Mouse (Mus musculus): ENCODE measurements around the gene Krt39. TPM values are rescaled to one million over a fixed set of nuclear protein-coding genes. Genes with fewer than 3 reads are reported as not detected.
A peak's percentile ranks its signal among the peaks of the same experiment; 100 is the strongest.

Krt39 gene
- polyA plus RNA-seq (2021), result 0.08 TPM

DNA sequence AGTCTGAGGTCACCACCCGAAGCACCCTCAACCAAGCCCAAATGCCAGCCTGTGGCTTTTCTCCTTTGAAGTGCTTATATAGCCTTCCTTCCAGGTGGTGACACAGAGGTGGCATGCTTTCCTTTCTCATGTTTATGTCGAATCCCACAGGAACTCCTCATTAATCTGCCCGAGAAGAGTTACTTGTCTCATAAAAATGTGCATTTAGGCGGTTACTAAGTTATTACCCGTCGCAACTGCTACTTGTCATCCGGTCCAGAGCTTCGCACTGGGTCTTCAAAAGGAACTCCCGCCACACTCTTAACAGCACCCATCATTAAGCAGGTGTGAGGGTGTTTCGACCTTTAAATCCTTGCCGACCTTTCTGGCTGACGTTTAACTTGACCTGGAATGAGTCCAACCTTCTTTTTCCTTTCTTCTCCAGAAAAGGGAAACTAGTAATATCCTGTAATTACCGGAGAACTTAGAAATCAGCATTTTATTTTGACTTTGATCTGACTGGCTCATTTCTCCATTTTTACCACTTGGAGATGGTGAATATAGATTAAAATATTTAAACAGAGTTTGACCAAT is at the start of gene Krt39:
Gene Krt39, minus strand, starts transcription at position 51 of the 573 bp plus-strand sequence.
- in situ Hi-C loops (cut with MboI; ENCODE audit: low pct_unique_long_range_greater_than_20kb), result no loop called here

DNA sequence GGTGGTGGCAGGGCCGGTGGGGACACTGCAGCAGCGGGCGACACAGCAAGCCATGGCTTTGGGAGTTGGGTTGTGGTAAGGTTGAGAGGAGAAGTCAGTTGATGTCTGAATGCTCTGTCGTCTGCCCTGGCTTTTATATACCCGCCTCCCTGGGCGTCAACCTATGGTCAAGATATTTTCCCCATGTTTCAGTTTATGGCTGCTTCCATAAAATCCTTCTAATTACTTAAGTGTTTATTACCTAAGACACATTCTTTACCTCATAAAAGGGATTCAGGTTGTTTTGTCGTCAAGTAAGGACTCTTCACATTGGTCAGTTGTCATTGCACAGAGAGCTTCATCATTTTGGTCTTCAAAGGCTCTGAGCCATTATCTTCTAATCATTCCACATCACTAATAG is 45.4 kb upstream of the Krt39 start, which contains the start of gene Krtap3-1:
Gene Krtap3-1, minus strand, starts transcription at position 101 of the 400 bp plus-strand sequence.
- in situ Hi-C loops (cut with MboI; ENCODE audit: low pct_unique_long_range_greater_than_20kb), result no loop called here
- no peak for TF ChIP-seq CTCF (IDR thresholded peaks at IDR 0.05)
- ChIA-PET POLR2A (interaction anchor here (0.6 kb wide), 1 partner anchor 591 kb away, joined by 3 read pairs; no protein-coding TSS in a partner anchor), CTCF (interaction anchor here (1.0 kb wide), 1 partner anchor 8 kb away, joined by 3 read pairs; no protein-coding TSS in a partner anchor)
- ATAC-seq, result no peak
- no peak for DNase-seq (ENCODE audit: low read depth, low spot score)
- H3K27me3 ChIP-seq, result no peaks in the 10 kb centered on the region

More for the DNA sequence above, at the start of gene Krt39:
- ChIA-PET CTCF (interaction anchor here (1.7 kb wide), 1 partner anchor 18 kb away, joined by 4 read pairs; no protein-coding TSS in a partner anchor), POLR2A (interaction anchor here (0.5 kb wide), 2 partner anchors 16 to 19 kb away, joined by 3 read pairs; no protein-coding TSS in a partner anchor)
- TF ChIP-seq CTCF (IDR thresholded peaks at IDR 0.05), result no peak
- H3K27me3 ChIP-seq, result no peaks in the 10 kb centered on the region
- DNase-seq (ENCODE audit: low read depth, low spot score), result no peak
- no peak for ATAC-seq

DNA sequence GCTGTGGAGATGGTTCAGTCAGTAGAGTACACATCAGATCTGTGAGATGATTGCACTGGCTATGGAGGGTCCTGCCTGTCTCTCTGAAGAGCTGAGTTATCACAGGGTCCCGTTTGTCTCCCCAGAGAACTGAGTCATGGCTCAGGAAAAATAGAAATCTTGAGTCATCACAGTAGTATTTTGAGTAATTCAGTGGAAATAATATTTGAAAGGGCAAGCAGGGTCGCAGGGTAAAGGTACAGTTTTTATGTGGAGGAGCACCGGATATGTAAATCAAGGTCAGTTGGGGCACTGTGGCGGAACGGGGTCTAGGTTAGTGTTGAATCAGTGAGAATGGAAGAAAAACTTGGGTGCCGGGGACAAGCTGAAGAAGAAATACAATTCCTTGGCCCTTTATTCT is 41.4 kb upstream of the Krt39 start:
- in situ Hi-C loops (cut with MboI; ENCODE audit: low pct_unique_long_range_greater_than_20kb), result no loop called here
- ATAC-seq (no peak), DNase-seq (ENCODE audit: low read depth, low spot score) (no peak)
- no peak for TF ChIP-seq CTCF (IDR thresholded peaks at IDR 0.05)
- ChIA-PET CTCF (interaction anchor here (0.8 to 1.5 kb wide), 3 partner anchors 9 to 46 kb away, joined by 3 read pairs; no protein-coding TSS in a partner anchor), POLR2A (interaction anchor here (1.4 kb wide), 1 partner anchor 10 kb away, joined by 3 read pairs; no protein-coding TSS in a partner anchor)
- H3K27me3 ChIP-seq, result no peaks in the 10 kb centered on the region

DNA sequence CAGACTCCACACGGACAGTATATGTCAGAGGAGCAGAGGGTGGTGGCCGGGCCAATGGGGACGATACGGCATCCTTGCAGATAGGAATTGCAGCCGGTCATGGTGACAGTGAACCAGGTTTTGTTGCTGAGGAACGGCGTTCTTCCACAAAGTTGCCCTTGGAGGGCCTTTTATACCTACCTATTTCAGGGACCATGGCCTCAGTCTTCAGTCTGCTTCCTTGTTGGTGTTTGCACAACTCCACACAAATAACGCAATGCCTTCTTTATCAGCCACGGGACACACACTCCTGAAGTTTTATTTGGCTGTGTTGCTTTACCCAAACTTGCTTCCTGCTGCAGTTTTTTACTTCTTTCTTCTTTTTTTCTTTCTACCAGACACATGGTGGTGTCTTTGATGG is 38.2 kb upstream of the Krt39 start, which contains the start of gene Gm11939:
Gene Gm11939, minus strand, starts transcription at position 101 of the 400 bp plus-strand sequence.
- ATAC-seq (no peak), DNase-seq (ENCODE audit: low read depth, low spot score) (no peak)
- no peaks in the 10 kb centered on the region for H3K27me3 ChIP-seq
- ChIA-PET CTCF (interaction anchor here (1.8 kb wide), 1 partner anchor 14 kb away, joined by 4 read pairs; no protein-coding TSS in a partner anchor), POLR2A (no interaction called here)
- no peak for TF ChIP-seq CTCF (IDR thresholded peaks at IDR 0.05)
- in situ Hi-C loops (cut with MboI; ENCODE audit: low pct_unique_long_range_greater_than_20kb), result no loop called here

DNA sequence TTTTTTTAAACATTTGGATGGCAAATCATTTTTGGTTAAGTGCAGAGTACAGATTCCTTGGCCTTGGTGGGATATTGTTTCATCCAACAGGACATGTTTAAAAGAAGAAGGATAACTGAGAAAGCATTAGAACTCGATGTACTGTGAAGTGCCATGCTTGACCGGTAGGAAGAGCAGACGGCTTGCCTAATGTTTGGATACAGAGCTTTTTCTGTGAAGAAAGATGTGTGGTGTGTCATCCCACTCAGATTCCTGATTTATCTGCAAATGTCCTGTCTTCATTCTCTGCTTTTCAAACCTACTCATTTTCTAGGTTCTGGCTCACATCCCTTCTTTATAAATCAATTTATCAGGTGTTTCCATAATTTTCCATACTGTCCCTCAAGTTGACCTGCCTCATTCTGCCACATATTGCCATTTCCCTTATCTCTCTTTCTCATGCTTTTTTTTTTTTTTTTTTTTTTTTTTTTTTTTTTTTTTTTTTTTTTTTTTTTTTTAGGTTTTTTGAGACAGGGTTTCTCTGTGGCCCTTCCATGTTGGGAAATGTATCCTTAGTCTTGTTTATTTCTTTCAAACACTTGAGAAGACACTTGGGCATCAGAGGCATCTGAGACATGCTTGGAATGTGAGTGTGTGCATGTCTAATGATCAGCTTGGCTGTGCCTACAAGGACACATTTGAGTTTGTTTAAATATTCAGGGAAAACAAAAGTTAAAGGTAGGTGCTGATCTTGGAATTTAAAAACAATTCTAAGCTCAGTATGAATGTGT is 37.0 kb upstream of the Krt39 start:
- DNase-seq (ENCODE audit: low read depth, low spot score) (no peak), ATAC-seq (peak; percentile 74)
- CTCF ChIA-PET, result interaction anchor here (0.9 kb wide), 1 partner anchor 9 kb away, joined by 3 read pairs; the partner anchor contains the start of gene Krtap3-1
- in situ Hi-C loops (cut with MboI; ENCODE audit: low pct_unique_long_range_greater_than_20kb), result no loop called here
- no peak for TF ChIP-seq CTCF (IDR thresholded peaks at IDR 0.05)
- POLR2A ChIA-PET, result no interaction called here
- no peaks in the 10 kb centered on the region for H3K27me3 ChIP-seq

DNA sequence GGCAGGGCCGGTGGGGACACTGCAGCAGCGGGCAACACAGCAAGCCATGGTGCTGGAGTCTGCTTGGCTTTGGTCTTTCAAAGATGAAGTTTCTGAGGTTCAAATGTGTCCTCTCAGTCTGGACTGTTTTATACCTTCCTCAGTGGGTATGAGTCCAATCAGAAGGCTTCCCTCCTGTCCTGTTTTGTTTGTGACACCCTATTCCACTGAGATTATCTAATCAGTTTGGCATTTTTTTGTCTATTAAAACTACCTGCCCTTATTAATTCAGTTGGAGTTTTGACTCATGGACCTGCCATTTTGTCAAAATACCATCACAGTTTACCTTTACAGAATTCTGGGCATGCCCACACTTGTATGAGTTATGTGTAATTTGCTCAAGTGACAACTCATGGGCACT is 35.6 kb upstream of the Krt39 start, which contains the start of gene Krtap3-2:
Gene Krtap3-2, minus strand, starts transcription at position 101 of the 400 bp plus-strand sequence.
- CTCF ChIA-PET, result no interaction called here
- POLR2A ChIA-PET, result no interaction called here
- DNase-seq (ENCODE audit: low read depth, low spot score), result no peak
- no peaks in the 10 kb centered on the region for H3K27me3 ChIP-seq
- no peak for ATAC-seq
- TF ChIP-seq CTCF (IDR thresholded peaks at IDR 0.05), result no peak
- in situ Hi-C loops (cut with MboI; ENCODE audit: low pct_unique_long_range_greater_than_20kb), result no loop called here

DNA sequence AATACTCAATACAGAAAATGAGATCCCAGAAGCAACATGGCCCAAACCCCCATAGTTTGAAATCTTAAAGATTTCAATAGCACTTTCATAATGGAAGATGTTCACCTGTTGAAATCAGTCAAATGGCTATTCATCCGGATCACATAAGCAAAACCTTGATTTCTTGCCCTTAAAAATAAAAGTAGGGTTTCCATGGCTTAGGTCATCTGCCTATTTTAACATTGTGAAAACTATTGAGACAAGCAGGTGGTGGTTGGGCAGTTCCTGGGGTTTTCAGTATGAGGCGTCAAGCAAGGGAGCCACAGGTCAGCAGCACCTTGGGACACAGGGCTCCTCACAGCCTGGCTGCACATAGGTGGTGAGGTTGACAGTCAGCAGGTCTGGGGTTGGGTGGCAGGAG is 35.1 kb upstream of the Krt39 start:
- DNase-seq (ENCODE audit: low read depth, low spot score) (no peak), ATAC-seq (no peak)
- in situ Hi-C loops (cut with MboI; ENCODE audit: low pct_unique_long_range_greater_than_20kb), result no loop called here
- CTCF ChIA-PET, result no interaction called here
- POLR2A ChIA-PET, result no interaction called here
- no peak for TF ChIP-seq CTCF (IDR thresholded peaks at IDR 0.05)
- H3K27me3 ChIP-seq, result no peaks in the 10 kb centered on the region

DNA sequence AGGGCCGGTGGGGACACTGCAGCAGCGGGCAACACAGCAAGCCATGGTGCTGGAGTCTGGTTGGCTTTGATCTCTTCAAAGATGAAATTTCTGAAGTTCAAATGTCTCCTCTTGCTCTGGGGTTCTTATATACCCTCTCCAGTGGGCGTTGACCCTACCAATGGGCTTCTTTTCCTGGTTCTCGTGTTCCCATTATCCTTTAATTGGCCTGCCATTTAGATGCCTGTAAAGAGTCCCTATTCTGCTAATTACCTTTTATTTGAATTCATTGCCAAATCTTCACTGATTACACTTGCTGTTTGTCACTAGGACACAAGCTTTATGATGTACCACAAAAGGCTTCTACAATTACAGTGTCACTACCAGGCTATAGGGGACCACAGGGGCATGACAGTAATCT is 29.6 kb upstream of the Krt39 start, which contains the start of gene Krtap3-3:
Gene Krtap3-3, minus strand, starts transcription at position 101 of the 400 bp plus-strand sequence.
- in situ Hi-C loops (cut with MboI; ENCODE audit: low pct_unique_long_range_greater_than_20kb), result no loop called here
- CTCF ChIA-PET, result no interaction called here
- ATAC-seq (no peak), DNase-seq (ENCODE audit: low read depth, low spot score) (no peak)
- H3K27me3 ChIP-seq, result no peaks in the 10 kb centered on the region
- TF ChIP-seq CTCF (IDR thresholded peaks at IDR 0.05), result no peak
- POLR2A ChIA-PET, result no interaction called here

DNA sequence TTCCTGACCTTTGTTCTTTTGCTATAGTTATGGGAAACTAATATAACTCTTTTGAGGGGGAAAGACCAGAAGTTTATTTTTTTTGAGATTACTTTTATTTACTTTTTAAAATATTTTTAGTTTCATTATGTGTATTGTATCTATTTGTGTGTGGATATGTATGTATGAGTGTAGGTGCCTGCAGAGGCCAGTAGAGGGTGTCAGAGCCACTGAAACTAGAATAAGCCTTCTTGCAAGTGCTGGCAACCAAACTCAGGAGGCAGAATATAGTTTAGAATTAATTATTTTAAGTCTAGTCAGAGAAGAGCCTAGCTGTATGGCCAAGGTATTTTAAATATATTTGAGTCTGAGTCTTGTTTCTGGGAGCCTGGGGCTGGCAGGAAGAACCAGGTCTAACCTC is 26.8 kb upstream of the Krt39 start:
- in situ Hi-C loops (cut with MboI; ENCODE audit: low pct_unique_long_range_greater_than_20kb), result no loop called here
- no peak for ATAC-seq
- ChIA-PET CTCF (interaction anchor here (0.8 kb wide), 1 partner anchor 9 kb away, joined by 3 read pairs; no protein-coding TSS in a partner anchor), POLR2A (no interaction called here)
- no peak for DNase-seq (ENCODE audit: low read depth, low spot score)
- no peaks in the 10 kb centered on the region for H3K27me3 ChIP-seq
- no peak for TF ChIP-seq CTCF (IDR thresholded peaks at IDR 0.05)

DNA sequence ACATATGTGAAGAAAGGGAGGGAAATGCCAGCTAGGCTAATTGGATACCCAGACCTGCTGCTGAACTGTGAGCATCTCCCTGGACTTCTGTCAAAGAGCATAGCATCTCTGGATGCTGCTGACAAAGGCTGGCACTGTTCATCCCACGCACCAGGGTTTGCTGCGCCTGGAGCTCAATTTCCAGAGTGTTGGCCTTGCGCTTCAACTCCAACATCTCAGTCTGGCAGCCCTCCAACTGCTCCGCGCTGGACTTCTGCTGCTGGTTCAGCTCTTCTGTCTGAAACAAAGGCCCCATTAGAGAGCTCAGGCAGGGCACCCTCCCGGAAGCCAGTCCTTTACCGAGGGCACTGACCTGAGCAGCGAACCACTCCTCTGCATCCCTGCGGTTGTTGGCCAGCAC is 18.6 kb upstream of the Krt39 start:
- in situ Hi-C loops (cut with MboI; ENCODE audit: low pct_unique_long_range_greater_than_20kb), result no loop called here
- TF ChIP-seq CTCF (IDR thresholded peaks at IDR 0.05), result no peak
- DNase-seq (ENCODE audit: low read depth, low spot score) (no peak), ATAC-seq (no peak)
- CTCF ChIA-PET, result interaction anchor here (1.1 to 1.7 kb wide), 3 partner anchors 18 to 34 kb away, joined by 4 to 6 read pairs (median 4); partner anchors contain the start of gene Krt39
- no peaks in the 10 kb centered on the region for H3K27me3 ChIP-seq
- POLR2A ChIA-PET, result no interaction called here

DNA sequence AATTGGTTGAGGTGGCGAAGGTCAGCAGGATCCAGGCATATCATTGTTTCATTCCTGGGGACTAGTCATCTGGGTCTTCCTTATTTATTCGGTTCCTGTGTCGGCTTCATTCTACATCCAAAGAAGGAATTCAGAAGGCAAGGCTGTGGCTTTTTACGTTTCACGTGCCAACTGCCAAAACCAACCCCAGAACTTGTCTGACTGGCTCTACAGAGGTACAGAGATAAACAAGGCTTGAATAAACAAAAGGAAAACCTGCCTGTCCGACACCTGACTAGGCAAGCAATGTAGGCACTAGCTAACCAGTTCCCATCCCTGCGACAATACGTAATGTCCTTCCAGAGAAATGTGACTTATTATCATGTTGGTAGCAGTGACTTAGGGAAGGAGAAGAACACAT is 7.0 kb downstream of the Krt39 start:
- CTCF ChIA-PET, result no interaction called here
- DNase-seq (ENCODE audit: low read depth, low spot score), result no peak
- H3K27me3 ChIP-seq, result no peaks in the 10 kb centered on the region
- no peak for TF ChIP-seq CTCF (IDR thresholded peaks at IDR 0.05)
- in situ Hi-C loops (cut with MboI; ENCODE audit: low pct_unique_long_range_greater_than_20kb), result no loop called here
- POLR2A ChIA-PET, result no interaction called here
- ATAC-seq, result no peak
